Mouse (Mus musculus): Measurements from ENCODE around the gene Rbm34. TPM values are rescaled to one million over a fixed set of nuclear protein-coding genes. Genes with fewer than 3 reads are reported as not detected.

Rbm34 gene
- polyA plus RNA-seq, 1 experiment from 2014 or later, result 26.9 TPM

DNA sequence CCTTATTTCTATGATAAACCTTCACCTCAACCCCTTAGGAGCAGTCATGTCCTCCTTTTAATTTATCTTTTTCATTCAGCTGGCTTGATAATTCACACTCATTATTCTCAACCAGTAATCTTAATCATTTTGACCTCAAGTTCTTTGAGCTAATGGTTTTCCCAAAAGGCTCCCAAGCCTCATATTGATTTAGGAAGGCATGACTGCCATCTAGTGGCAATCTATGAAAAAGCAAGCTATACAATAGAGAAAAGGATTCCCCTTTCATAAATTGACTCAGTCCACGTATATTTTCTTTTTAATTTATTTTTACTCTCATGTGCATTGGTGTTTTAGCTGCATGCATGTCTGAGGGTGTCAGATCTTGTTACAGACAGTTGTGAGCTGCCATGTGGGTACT is 4.8 kb upstream of the Rbm34 start:
- no peaks in the 10 kb centered on the region for H3K9me3 ChIP-seq
- no peaks in the 10 kb centered on the region for H3K36me3 ChIP-seq (replicated peaks)
- peaks cover 34% of the 10 kb centered on the region for H3K27me3 ChIP-seq (replicated peaks; ENCODE audit: low read depth, poor library complexity, severe bottlenecking)
- peaks cover 14% of the 10 kb centered on the region; the same call in 1 of the 2 replicates for H3K4me1 ChIP-seq
- WGBS, result 26% methylated on average over 1 of the region's 1 CpGs
- no peak overlapping the region for H3K27ac ChIP-seq (replicated peaks)
- no peak overlapping the region for H3K4me3 ChIP-seq
- no peak for DNase-seq (ENCODE audit: low spot score)

DNA sequence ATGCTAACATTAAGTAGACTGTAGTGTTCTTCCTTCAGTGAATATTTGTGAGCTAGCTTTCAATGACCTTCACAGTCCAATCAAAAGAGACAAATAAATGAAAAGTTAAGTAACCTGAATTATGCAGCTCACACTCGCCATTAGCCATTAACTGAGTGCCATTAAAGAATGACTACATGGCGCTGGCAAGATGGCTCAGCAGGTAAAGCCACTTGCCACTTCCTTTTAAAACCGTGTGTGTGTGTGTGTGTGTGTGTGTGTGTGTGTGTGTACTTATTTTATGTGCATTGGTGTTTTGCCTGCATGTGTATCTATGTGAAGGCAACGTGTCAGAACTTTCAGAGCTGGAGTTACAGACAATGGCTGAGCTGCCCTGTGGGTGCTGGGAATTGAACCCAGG is 3.6 kb upstream of the Rbm34 start:
- DNase-seq (ENCODE audit: low spot score), result no peak
- Histone ChIP-seq H3K4me3 (no peak overlapping the region), H3K9me3 (no peaks in the 10 kb centered on the region), H3K27me3 (replicated peaks; ENCODE audit: low read depth, poor library complexity, severe bottlenecking) (peaks cover 26% of the 10 kb centered on the region), H3K4me1 (peaks cover 23% of the 10 kb centered on the region), H3K36me3 (replicated peaks) (no peaks in the 10 kb centered on the region), H3K27ac (replicated peaks) (no peak overlapping the region)
- 81% methylated on average over 4 of the region's 4 CpGs for WGBS

DNA sequence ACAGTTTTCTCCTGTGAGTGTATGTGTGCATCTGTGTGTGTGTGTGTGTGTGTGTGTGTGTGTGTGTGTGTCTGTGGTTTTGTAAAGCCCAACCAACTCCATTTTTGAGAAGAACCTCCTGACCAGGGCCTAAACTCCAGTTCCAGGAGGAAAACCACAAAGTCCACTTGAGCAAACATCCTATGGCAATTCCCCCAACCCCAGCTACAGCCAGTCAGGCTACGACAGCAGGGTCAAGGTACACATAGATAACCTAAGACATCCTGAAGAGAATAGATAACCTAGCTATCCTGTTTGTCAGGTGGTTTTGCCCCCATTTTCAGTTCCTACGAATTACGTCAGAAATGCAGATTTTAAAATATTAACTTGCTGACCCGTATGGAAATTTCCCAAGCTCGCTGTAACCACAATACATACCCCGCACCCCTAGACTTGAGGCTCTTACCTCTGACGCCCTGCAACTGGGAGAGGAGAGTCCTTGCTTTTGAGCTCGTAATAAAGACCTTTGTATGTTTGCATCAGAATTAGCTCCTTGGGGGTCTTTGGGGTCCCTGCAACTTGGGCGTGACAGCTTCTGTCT is 2.9 kb upstream of the Rbm34 start:
- Histone ChIP-seq H3K27ac (replicated peaks) (no peak overlapping the region), H3K4me1 (peaks cover 18% of the 10 kb centered on the region), H3K36me3 (replicated peaks) (peaks cover 6% of the 10 kb centered on the region), H3K4me3 (no peak overlapping the region), H3K27me3 (replicated peaks; ENCODE audit: low read depth, poor library complexity, severe bottlenecking) (peaks cover 20% of the 10 kb centered on the region), H3K9me3 (no peaks in the 10 kb centered on the region)
- DNase-seq (ENCODE audit: low spot score), result no peak
- WGBS, result 78% methylated on average over 9 of the region's 9 CpGs

DNA sequence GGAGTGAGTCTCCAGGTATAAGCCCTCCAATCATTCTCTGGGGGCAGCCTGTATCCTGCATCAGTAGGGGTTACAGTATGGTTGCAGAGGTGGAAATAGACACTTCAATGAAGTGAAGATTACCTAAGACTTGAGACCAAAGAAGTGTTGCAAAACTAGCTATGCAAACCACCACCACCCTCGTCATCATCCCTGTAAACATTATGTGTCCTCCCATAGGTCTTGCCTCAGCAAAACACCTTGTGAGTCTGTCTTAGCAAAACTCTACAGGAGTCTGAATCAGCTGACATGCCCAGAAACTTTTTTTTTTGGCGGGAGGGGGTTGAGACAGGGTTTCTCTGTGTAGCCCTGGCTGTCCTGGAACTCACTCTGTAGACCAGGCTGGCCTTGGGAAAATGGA is 1.8 kb upstream of the Rbm34 start:
- peaks cover 17% of the 10 kb centered on the region for H3K36me3 ChIP-seq (replicated peaks)
- WGBS, result 76% methylated on average over 2 of the region's 2 CpGs
- no peak for DNase-seq (ENCODE audit: low spot score)

DNA sequence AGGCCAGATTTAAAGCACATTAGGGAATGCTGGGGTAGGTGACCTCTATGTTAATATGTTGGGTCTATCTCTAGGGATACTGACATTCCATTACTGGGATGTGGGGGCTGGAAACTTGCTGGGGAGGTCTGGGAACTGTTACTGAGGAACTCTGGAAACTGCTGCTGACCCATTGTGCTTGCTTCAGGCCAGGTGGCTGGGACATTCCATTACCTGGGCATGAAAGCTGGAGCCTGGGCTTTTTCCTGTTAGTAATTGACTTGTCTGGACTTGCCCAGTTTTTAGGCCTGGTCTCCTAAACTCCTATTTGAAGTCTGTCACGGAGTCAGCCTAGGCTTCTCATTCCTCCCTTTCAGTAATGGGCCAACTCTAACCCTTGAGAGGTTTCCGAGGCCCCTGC is 1.2 kb upstream of the Rbm34 start:
- Histone ChIP-seq H3K36me3 (replicated peaks) (peaks cover 23% of the 10 kb centered on the region), H3K4me3 (no peak overlapping the region), H3K27me3 (replicated peaks; ENCODE audit: low read depth, poor library complexity, severe bottlenecking) (peaks cover 9% of the 10 kb centered on the region), H3K27ac (replicated peaks) (no peak overlapping the region; the same call in 1 of the 2 replicates), H3K4me1 (peaks cover 16% of the 10 kb centered on the region), H3K9me3 (no peaks in the 10 kb centered on the region)
- WGBS, result 85% methylated on average over 2 of the region's 2 CpGs
- DNase-seq (ENCODE audit: low spot score), result no peak

More for the DNA sequence above, 1.8 kb upstream of the Rbm34 start:
- no peaks in the 10 kb centered on the region for H3K9me3 ChIP-seq
- H3K4me1 ChIP-seq, result peaks cover 16% of the 10 kb centered on the region
- no peak overlapping the region for H3K27ac ChIP-seq (replicated peaks)
- H3K4me3 ChIP-seq, result no peak overlapping the region
- H3K27me3 ChIP-seq (replicated peaks; ENCODE audit: low read depth, poor library complexity, severe bottlenecking), result peaks cover 14% of the 10 kb centered on the region

DNA sequence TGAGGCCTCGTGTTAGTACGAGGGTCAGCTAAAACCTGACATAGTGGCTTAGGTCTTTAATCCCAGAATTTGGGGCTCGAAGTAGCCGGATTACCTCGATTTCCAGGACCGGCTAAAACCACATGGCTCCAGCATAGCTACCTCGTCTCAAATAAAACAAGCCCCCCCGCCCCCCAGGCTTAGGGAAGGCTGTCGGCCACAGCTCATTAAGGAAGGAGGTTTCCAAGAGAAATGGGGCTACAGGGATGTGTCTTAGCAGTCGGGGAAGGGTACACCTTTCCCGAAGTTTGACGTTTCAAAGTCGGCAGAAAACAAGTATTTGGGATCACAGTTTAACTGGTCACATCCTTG is 418 bp upstream of the Rbm34 start:
- peaks cover 31% of the 10 kb centered on the region for H3K36me3 ChIP-seq (replicated peaks)
- no peaks in the 10 kb centered on the region for H3K9me3 ChIP-seq
- peak overlapping the region; percentile 100 for H3K4me3 ChIP-seq
- peaks cover 14% of the 10 kb centered on the region for H3K4me1 ChIP-seq
- no peak for DNase-seq (ENCODE audit: low spot score)
- peak overlapping the region; percentile 85 for H3K27ac ChIP-seq (replicated peaks)
- 13% methylated on average over 13 of the region's 13 CpGs for WGBS
- peaks cover 1% of the 10 kb centered on the region; the same call in 1 of the 2 replicates for H3K27me3 ChIP-seq (replicated peaks; ENCODE audit: low read depth, poor library complexity, severe bottlenecking)

DNA sequence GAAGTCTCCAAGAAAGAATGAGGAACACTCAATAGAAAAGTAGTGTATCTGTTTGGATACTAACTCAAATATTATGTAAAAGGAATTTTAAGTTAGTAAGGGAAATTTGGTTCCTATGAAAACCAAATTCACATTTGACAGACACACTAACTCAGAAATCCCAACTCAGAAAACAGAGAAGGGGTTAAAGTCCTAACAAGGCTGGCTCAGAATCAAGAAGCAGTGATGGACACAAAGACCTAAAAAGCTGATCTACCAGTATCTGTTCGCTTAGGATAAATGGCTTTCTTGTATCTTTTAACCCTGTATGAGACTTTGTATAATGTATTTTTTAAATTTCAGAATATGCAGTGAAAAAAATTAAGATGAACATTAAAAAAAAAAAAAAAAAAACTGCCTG is 1.3 kb downstream of the Rbm34 start:
- Histone ChIP-seq H3K27me3 (replicated peaks; ENCODE audit: low read depth, poor library complexity, severe bottlenecking) (no peaks in the 10 kb centered on the region), H3K36me3 (replicated peaks) (peaks cover 48% of the 10 kb centered on the region)
- 91% methylated on average over 1 of the region's 1 CpGs for WGBS

DNA sequence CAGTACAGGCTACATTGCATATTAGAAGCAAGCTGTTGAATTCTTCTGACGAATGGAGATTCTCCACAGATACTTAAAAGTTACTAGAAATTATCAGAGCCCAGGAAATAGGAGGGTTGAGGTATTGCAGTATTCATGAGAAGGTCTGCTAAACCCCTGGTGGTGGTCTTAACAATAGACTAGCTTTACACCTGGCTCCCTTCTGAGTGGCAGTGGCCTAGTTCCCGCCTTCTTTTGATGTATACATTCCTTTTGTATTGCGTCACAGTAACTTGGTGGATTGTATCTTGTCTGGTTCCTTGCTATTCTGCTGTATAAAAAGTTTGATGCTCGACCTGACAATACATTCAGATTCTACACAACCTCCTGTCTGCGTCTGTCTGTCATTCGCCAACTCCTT is 2.8 kb downstream of the Rbm34 start:
- H3K27me3 ChIP-seq (replicated peaks; ENCODE audit: low read depth, poor library complexity, severe bottlenecking), result no peaks in the 10 kb centered on the region
- no peaks in the 10 kb centered on the region for H3K9me3 ChIP-seq
- H3K27ac ChIP-seq (replicated peaks), result no peak overlapping the region
- no peak for DNase-seq (ENCODE audit: low spot score)
- H3K36me3 ChIP-seq (replicated peaks), result peaks cover 62% of the 10 kb centered on the region
- H3K4me3 ChIP-seq, result no peak overlapping the region
- WGBS, result 95% methylated on average over 6 of the region's 6 CpGs
- peaks cover 13% of the 10 kb centered on the region for H3K4me1 ChIP-seq

More for the DNA sequence above, 1.3 kb downstream of the Rbm34 start:
- H3K9me3 ChIP-seq, result no peaks in the 10 kb centered on the region
- no peak overlapping the region for H3K27ac ChIP-seq (replicated peaks)
- DNase-seq (ENCODE audit: low spot score), result no peak
- H3K4me1 ChIP-seq, result peaks cover 13% of the 10 kb centered on the region
- H3K4me3 ChIP-seq, result no peak overlapping the region; the same call in 1 of the 2 replicates

DNA sequence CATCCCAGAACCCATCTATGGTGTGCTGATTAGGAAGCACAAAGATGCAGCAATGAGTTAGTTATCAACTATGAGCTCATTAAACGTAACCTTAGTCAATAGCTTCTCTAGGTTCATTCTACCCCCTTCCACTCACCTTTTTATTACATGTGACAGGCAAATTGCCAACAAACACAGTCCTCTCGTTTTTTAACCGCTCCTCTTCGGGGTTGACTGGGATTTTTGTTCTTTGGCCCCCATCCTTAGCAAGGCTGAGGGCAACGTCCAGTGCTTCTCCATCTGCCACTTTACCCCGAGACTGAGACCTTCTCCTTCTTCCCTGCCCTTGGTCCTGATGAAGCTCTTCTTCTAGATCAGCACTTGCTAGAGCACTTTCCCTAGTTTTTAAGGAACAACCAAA is 5.6 kb downstream of the Rbm34 start:
- Histone ChIP-seq H3K27me3 (replicated peaks; ENCODE audit: low read depth, poor library complexity, severe bottlenecking) (no peaks in the 10 kb centered on the region), H3K9me3 (no peaks in the 10 kb centered on the region), H3K36me3 (replicated peaks) (peaks cover 90% of the 10 kb centered on the region), H3K4me1 (peaks cover 5% of the 10 kb centered on the region), H3K4me3 (no peak overlapping the region), H3K27ac (replicated peaks) (no peak overlapping the region)
- no peak for DNase-seq (ENCODE audit: low spot score)
- 86% methylated on average over 6 of the region's 6 CpGs for WGBS

DNA sequence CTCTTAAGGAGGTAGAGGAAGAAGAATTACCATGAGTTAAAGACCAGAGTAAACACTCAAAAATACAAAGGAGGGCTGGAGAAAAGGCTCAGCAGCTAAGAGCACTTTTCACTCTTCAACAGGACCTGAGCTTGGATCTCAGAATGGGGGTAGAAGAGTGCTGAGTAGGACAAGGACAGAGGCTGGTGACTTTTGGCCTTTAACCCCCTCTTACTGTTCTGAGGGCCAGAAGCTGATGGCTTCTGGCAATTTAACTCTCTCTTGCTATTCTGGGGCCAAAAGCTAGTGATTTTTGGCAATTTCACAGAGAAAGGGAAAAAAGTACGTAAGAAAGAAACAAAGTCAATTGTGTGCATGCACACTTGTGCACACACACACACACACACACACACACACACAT is 8.0 kb downstream of the Rbm34 start:
- Histone ChIP-seq H3K4me3 (no peak overlapping the region), H3K36me3 (replicated peaks) (peaks cover 98% of the 10 kb centered on the region), H3K4me1 (no peaks in the 10 kb centered on the region), H3K9me3 (no peaks in the 10 kb centered on the region), H3K27ac (replicated peaks) (no peak overlapping the region), H3K27me3 (replicated peaks; ENCODE audit: low read depth, poor library complexity, severe bottlenecking) (no peaks in the 10 kb centered on the region)
- no peak for DNase-seq (ENCODE audit: low spot score)
- WGBS, result 91% methylated on average over 1 of the region's 1 CpGs

DNA sequence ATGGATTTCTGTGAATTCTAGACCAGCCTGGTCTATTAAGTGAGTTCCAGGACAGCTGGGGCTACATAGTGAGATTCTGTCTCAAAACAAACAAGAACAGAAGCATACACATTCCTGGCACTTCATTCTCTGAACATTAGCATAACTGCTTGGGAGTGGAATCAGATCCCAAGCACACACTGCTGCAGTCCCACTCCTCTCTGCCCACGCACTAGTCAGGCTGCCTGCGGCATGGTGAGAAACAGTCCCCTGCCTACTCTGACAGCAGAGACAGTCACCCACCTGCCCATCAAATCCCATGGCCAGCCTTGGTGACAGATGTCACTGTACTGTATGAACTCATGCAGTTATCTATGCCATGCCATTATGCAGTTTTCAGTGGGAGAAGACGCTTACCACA is 9.4 kb downstream of the Rbm34 start:
- 98% methylated on average over 3 of the region's 3 CpGs for WGBS
- no peak for DNase-seq (ENCODE audit: low spot score)
- H3K27me3 ChIP-seq (replicated peaks; ENCODE audit: low read depth, poor library complexity, severe bottlenecking), result no peaks in the 10 kb centered on the region

DNA sequence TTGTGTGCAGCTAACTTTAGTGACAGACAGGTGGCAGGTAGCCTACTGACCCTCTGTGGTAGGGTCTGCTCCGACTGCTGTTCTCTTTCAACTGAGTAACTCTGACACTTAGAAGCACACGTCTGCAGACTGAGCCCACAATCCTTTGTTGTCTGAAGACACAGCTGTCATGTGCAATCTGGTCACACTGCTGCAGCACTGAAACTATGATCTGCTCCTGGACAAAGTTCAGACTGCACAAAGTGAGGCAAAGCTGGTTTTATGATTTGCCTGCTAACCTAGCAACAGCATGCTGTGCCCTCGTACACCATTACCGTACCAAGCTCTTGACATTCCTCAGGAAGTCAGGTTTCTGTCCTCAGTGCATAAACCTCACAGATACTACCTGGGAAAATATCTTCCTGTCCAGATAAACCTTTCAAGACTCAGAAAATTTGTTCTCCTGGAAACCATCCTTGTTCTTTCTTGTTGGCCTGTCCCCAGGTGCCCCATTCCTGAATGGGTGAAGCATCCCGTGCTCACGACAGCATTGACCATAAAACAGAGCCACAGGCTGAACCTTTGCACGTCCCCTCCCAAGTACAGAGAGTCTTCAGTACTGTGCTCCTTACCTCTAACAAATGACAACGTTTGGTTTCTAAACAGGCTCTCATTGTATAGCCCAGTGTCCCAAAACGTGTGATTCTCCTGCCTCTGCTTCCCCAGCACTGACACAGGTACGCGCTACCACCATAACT is 18.8 kb downstream of the Rbm34 start:
- Histone ChIP-seq H3K4me1 (no peaks in the 10 kb centered on the region), H3K4me3 (no peak overlapping the region), H3K27me3 (replicated peaks; ENCODE audit: low read depth, poor library complexity, severe bottlenecking) (no peaks in the 10 kb centered on the region), H3K36me3 (replicated peaks) (peaks cover 93% of the 10 kb centered on the region), H3K9me3 (no peaks in the 10 kb centered on the region), H3K27ac (replicated peaks) (no peak overlapping the region)
- WGBS, result 90% methylated on average over 11 of the region's 11 CpGs
- no peak for DNase-seq (ENCODE audit: low spot score)

More for the DNA sequence above, 9.4 kb downstream of the Rbm34 start:
- Histone ChIP-seq H3K4me1 (no peaks in the 10 kb centered on the region), H3K36me3 (replicated peaks) (peaks cover 98% of the 10 kb centered on the region), H3K4me3 (no peak overlapping the region), H3K9me3 (no peaks in the 10 kb centered on the region), H3K27ac (replicated peaks) (no peak overlapping the region)

DNA sequence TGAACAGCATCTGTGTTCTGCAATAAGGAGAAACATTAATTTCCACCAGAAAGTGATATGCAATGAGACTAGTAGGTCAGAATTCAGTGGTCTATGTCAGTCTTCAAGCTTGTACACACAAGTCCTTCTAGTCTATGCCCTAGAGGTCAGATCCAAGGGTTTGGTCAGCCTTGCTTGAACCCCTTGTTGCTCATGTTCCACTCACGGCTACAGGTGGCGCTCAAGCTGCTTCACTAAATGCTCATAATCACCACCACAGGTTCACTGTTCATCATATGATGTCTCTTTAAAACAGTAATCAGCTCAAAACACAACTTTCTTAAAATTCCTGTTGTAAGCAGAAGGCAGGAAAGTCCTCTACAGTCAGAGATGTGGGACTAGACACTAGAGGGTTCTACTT is 21.3 kb downstream of the Rbm34 start:
- Histone ChIP-seq H3K27me3 (replicated peaks; ENCODE audit: low read depth, poor library complexity, severe bottlenecking) (no peaks in the 10 kb centered on the region), H3K36me3 (replicated peaks) (peaks cover 68% of the 10 kb centered on the region), H3K4me3 (no peak overlapping the region), H3K4me1 (peaks cover 4% of the 10 kb centered on the region), H3K27ac (replicated peaks) (no peak overlapping the region), H3K9me3 (no peaks in the 10 kb centered on the region)
- DNase-seq (ENCODE audit: low spot score), result no peak
- 81% methylated on average over 2 of the region's 2 CpGs for WGBS

Measured in embryonic facial prominence, embryonic 10.5 days (tissue).